Mouse (Mus musculus) forebrain, postnatal 0 days (tissue): ENCODE measurements at regions not wholly inside any gene's neighbourhood (a gene's known extent, or its start where the extent isn't known, plus 50 kb on each side); places are given as distances from the start of the nearest gene placed in this dataset.

ENCODE experiments used
- ATAC-seq: fragments of 200-750 bp; cut with Nextera tagmentation; 2 replicates; pipeline ENCODE4 v1.8.0; 2017; ENCODE audit warnings: mild to moderate bottlenecking, moderate library complexity
- DNase-seq: peaks from one replicate; pipeline ENCODE4 v3.0.0-alpha.2; 2015
- H3K27ac ChIP-seq: fragments of 300-500 bp; sonication (generic); 2 replicates; pipeline ENCODE4 v1.5.1; 2014; ENCODE audit warnings: low read depth, mild to moderate bottlenecking, antibody characterized with exemption, low read length, moderate library complexity, mixed read lengths
- H3K27me3 ChIP-seq: fragments of 300-500 bp; sonication (generic); 2 replicates; pipeline ENCODE4 v1.6.1; 2014; ENCODE audit warnings: mild to moderate bottlenecking, low read length, mixed read lengths; ENCODE audit not compliant: insufficient read depth
- H3K36me3 ChIP-seq: fragments of 300-500 bp; sonication (generic); 2 replicates; pipeline ENCODE4 v1.6.1; 2014; ENCODE audit warnings: mild to moderate bottlenecking, moderate library complexity; ENCODE audit not compliant: insufficient read depth
- H3K4me1 ChIP-seq: fragments of 300-500 bp; sonication (generic); 2 replicates; pipeline ENCODE4 v1.6.1; 2014; ENCODE audit warnings: antibody characterized with exemption; ENCODE audit not compliant: insufficient read depth
- H3K4me2 ChIP-seq: fragments of 300-500 bp; sonication (generic); 2 replicates; pipeline ENCODE4 v1.6.1; 2014; ENCODE audit warnings: low read depth, mild to moderate bottlenecking, moderate library complexity
- H3K4me3 ChIP-seq: fragments of 300-500 bp; sonication (generic); 2 replicates; pipeline ENCODE4 v1.5.1; 2014; ENCODE audit warnings: low read depth, low read length, mixed read lengths
- H3K9ac ChIP-seq: fragments of 300-500 bp; sonication (generic); 2 replicates; pipeline ENCODE4 v1.6.1; 2014; ENCODE audit warnings: mild to moderate bottlenecking
- H3K9me3 ChIP-seq: fragments of 300-500 bp; sonication (generic); 2 replicates; pipeline ENCODE4 v1.6.1; 2016; ENCODE audit warnings: low read length
- CTCF ChIP-seq: sonication (generic); IDR thresholded peaks from 2 replicates; pipeline ENCODE4 v1.5.1; 2016; ENCODE audit warnings: antibody characterized with exemption, control low read depth, low read depth
- WGBS: fragments of 180-500 bp; shearing (Covaris S2); extraction: QIAGEN DNeasy Blood & Tissue Kit; methylation state at CpG from one replicate; pipeline ENCODE4 v1.1.7; 2014; 5-methylcytosine and 5-hydroxymethylcytosine counted together

GRCm38 (mm10) chr14:106267679-106268561 is 161.9 kb downstream of the Trim52 start:
- 81% methylated on average over 12 of the region's 12 CpGs for WGBS
- no peak for DNase-seq
- Histone ChIP-seq H3K27ac (no peak overlapping the region), H3K4me2 (no peak overlapping the region), H3K4me3 (no peak overlapping the region), H3K4me1 (no peaks in the 10 kb centered on the region), H3K36me3 (no peaks in the 10 kb centered on the region), H3K27me3 (no peaks in the 10 kb centered on the region), H3K9me3 (no peaks in the 10 kb centered on the region), H3K9ac (no peak overlapping the region)
- ATAC-seq, result no peak
- TF ChIP-seq CTCF, result no peak

GRCm38 (mm10) chr14:106269680-106270079 is 163.7 kb downstream of the Trim52 start:
- Histone ChIP-seq H3K4me3 (no peak overlapping the region), H3K9me3 (no peaks in the 10 kb centered on the region), H3K36me3 (no peaks in the 10 kb centered on the region), H3K27ac (no peak overlapping the region), H3K4me2 (no peak overlapping the region), H3K27me3 (no peaks in the 10 kb centered on the region), H3K4me1 (no peaks in the 10 kb centered on the region), H3K9ac (no peak overlapping the region)
- ATAC-seq, result peak; percentile 50
- DNase-seq, result peak; percentile 59
- TF ChIP-seq CTCF, result no peak
- 59% methylated on average over 6 of the region's 6 CpGs for WGBS

GRCm38 (mm10) chr14:106313558-106313957 is 207.6 kb downstream of the Trim52 start:
- H3K9me3 ChIP-seq, result no peaks in the 10 kb centered on the region
- 60% methylated on average over 8 of the region's 8 CpGs for WGBS
- no peaks in the 10 kb centered on the region for H3K4me1 ChIP-seq
- no peak overlapping the region for H3K4me3 ChIP-seq
- H3K27me3 ChIP-seq, result no peaks in the 10 kb centered on the region
- H3K27ac ChIP-seq, result no peak overlapping the region
- no peak for ATAC-seq
- no peak overlapping the region for H3K9ac ChIP-seq
- no peak for TF ChIP-seq CTCF
- H3K4me2 ChIP-seq, result no peak overlapping the region
- DNase-seq, result no peak
- no peaks in the 10 kb centered on the region for H3K36me3 ChIP-seq

GRCm38 (mm10) chr14:106314079-106314551 is 208.1 kb downstream of the Trim52 start:
- WGBS, result 51% methylated on average over 9 of the region's 9 CpGs
- ATAC-seq (no peak), DNase-seq (no peak)

GRCm38 (mm10) chr14:106318767-106319166 is 212.8 kb downstream of the Trim52 start:
- no peak overlapping the region for H3K4me2 ChIP-seq
- no peak for ATAC-seq
- H3K9ac ChIP-seq, result no peak overlapping the region
- WGBS, result 81% methylated on average over 5 of the region's 5 CpGs
- H3K27me3 ChIP-seq, result no peaks in the 10 kb centered on the region
- DNase-seq, result no peak
- no peaks in the 10 kb centered on the region for H3K4me1 ChIP-seq
- no peak for TF ChIP-seq CTCF
- no peak overlapping the region for H3K27ac ChIP-seq
- H3K4me3 ChIP-seq, result no peak overlapping the region
- H3K9me3 ChIP-seq, result no peaks in the 10 kb centered on the region
- no peaks in the 10 kb centered on the region for H3K36me3 ChIP-seq

More at GRCm38 (mm10) chr14:106314079-106314551, 208.1 kb downstream of the Trim52 start:
- H3K4me2 ChIP-seq, result no peak overlapping the region
- no peaks in the 10 kb centered on the region for H3K27me3 ChIP-seq
- no peaks in the 10 kb centered on the region for H3K4me1 ChIP-seq
- no peaks in the 10 kb centered on the region for H3K36me3 ChIP-seq
- H3K9ac ChIP-seq, result no peak overlapping the region
- H3K9me3 ChIP-seq, result no peaks in the 10 kb centered on the region
- H3K4me3 ChIP-seq, result no peak overlapping the region
- no peak for TF ChIP-seq CTCF
- H3K27ac ChIP-seq, result no peak overlapping the region

- H3K9ac ChIP-seq, result no peak overlapping the region
- no peak overlapping the region for H3K4me2 ChIP-seq
- no peak overlapping the region for H3K27ac ChIP-seq
- no peak for TF ChIP-seq CTCF
- no peaks in the 10 kb centered on the region for H3K9me3 ChIP-seq
- ATAC-seq, result no peak
- no peak for DNase-seq
- H3K27me3 ChIP-seq, result no peaks in the 10 kb centered on the region
- no peaks in the 10 kb centered on the region for H3K4me1 ChIP-seq
- WGBS, result 75% methylated on average over 8 of the region's 8 CpGs
- no peak overlapping the region for H3K4me3 ChIP-seq
- H3K36me3 ChIP-seq, result no peaks in the 10 kb centered on the region
Measured at GRCm38 (mm10) chr14:106327653-106328283, 221.8 kb downstream of the Trim52 start.
